Mouse (Mus musculus): ENCODE results near the gene Spen. TPM values are rescaled to one million over a fixed set of nuclear protein-coding genes. Genes with fewer than 3 reads are reported as not detected.
A peak's percentile ranks its signal among the peaks of the same experiment; 100 is the strongest.

Spen gene
- polyA plus RNA-seq (2015; fragmentation: Nextera tagmentation; extraction: Ambion mirVana), result 13.8 and 19.5 TPM in 2 replicates

GRCm38 (mm10) chr4:141538408-141539212 is at the start of gene Spen:
Gene Spen, minus strand, starts transcription at chr4:141538597.
- peak within 1 kb of the TSS; percentile 80 for H3K4me2 ChIP-seq
- H3K36me3 ChIP-seq, result no peaks in the 10 kb centered on the region
- ATAC-seq (ENCODE audit: low read depth), result peak; percentile 72
- H3K4me1 ChIP-seq (replicated peaks), result peaks cover 42% of the 10 kb centered on the region
- H3K9ac ChIP-seq, result peak within 1 kb of the TSS; percentile 99
- H3K27me3 ChIP-seq, result no peaks in the 10 kb centered on the region
- WGBS, result under 1% methylated on average over 57 of the region's 88 CpGs
- peak within 1 kb of the TSS; percentile 98 for H3K27ac ChIP-seq (replicated peaks)
- no peaks in the 10 kb centered on the region for H3K9me3 ChIP-seq
- H3K4me3 ChIP-seq, result peak within 1 kb of the TSS; percentile 97

GRCm38 (mm10) chr4:141583919-141584318 is 45.5 kb upstream of the Spen start:
- no peak overlapping the region for H3K27ac ChIP-seq (replicated peaks)
- peaks cover 24% of the 10 kb centered on the region; the same call in 1 of the 2 replicates for H3K36me3 ChIP-seq
- no peaks in the 10 kb centered on the region for H3K4me1 ChIP-seq (replicated peaks)
- ATAC-seq (ENCODE audit: low read depth), result no peak
- no peak overlapping the region for H3K4me2 ChIP-seq
- WGBS, result 92% methylated on average over 8 of the region's 8 CpGs
- no peak overlapping the region for H3K9ac ChIP-seq
- H3K4me3 ChIP-seq, result no peak overlapping the region
- no peaks in the 10 kb centered on the region for H3K27me3 ChIP-seq
- H3K9me3 ChIP-seq, result no peaks in the 10 kb centered on the region

- 77% methylated on average over 13 of the region's 13 CpGs for WGBS
- H3K4me3 ChIP-seq, result no peak overlapping the region
- H3K27me3 ChIP-seq, result no peaks in the 10 kb centered on the region
- H3K4me1 ChIP-seq (replicated peaks), result no peaks in the 10 kb centered on the region
- H3K27ac ChIP-seq (replicated peaks), result no peak overlapping the region
- no peak overlapping the region for H3K9ac ChIP-seq
- H3K9me3 ChIP-seq, result 0 out of 2 replicates have a peak, but pooled peaks cover 3% of the 10 kb centered on the region
- ATAC-seq (ENCODE audit: low read depth), result no peak
- peaks cover 29% of the 10 kb centered on the region for H3K36me3 ChIP-seq
- no peak overlapping the region for H3K4me2 ChIP-seq
These were observed 42.7 kb upstream of the Spen start for GRCm38 (mm10) chr4:141581051-141581450.

- Histone ChIP-seq H3K9me3 (0 out of 2 replicates have a peak, but pooled peaks cover 3% of the 10 kb centered on the region), H3K4me1 (replicated peaks) (no peaks in the 10 kb centered on the region; the same call in 1 of the 2 replicates), H3K27me3 (no peaks in the 10 kb centered on the region), H3K9ac (no peak overlapping the region), H3K27ac (replicated peaks) (no peak overlapping the region), H3K4me3 (no peak overlapping the region), H3K4me2 (no peak overlapping the region), H3K36me3 (peaks cover 29% of the 10 kb centered on the region)
- ATAC-seq (ENCODE audit: low read depth), result no peak
- 84% methylated on average over 3 of the region's 3 CpGs for WGBS
These were observed 40.4 kb upstream of the Spen start for GRCm38 (mm10) chr4:141578833-141579232.

- Histone ChIP-seq H3K27ac (replicated peaks) (no peak overlapping the region), H3K36me3 (peaks cover 24% of the 10 kb centered on the region), H3K27me3 (no peaks in the 10 kb centered on the region), H3K4me3 (no peak overlapping the region), H3K9me3 (0 out of 2 replicates have a peak, but pooled peaks cover 3% of the 10 kb centered on the region), H3K9ac (no peak overlapping the region), H3K4me1 (replicated peaks) (no peaks in the 10 kb centered on the region; the same call in 1 of the 2 replicates), H3K4me2 (no peak overlapping the region)
- no peak for ATAC-seq (ENCODE audit: low read depth)
- 92% methylated on average over 7 of the region's 7 CpGs for WGBS
These were observed 38.5 kb upstream of the Spen start for GRCm38 (mm10) chr4:141576877-141577276.

GRCm38 (mm10) chr4:141576404-141576803 is 38.0 kb upstream of the Spen start:
- Histone ChIP-seq H3K27ac (replicated peaks) (no peak overlapping the region), H3K4me1 (replicated peaks) (no peaks in the 10 kb centered on the region; the same call in 1 of the 2 replicates), H3K4me2 (no peak overlapping the region), H3K27me3 (no peaks in the 10 kb centered on the region), H3K9ac (no peak overlapping the region), H3K9me3 (0 out of 2 replicates have a peak, but pooled peaks cover 3% of the 10 kb centered on the region), H3K4me3 (no peak overlapping the region), H3K36me3 (peaks cover 24% of the 10 kb centered on the region)
- no peak for ATAC-seq (ENCODE audit: low read depth)
- 84% methylated on average over 11 of the region's 11 CpGs for WGBS

GRCm38 (mm10) chr4:141574789-141575702 is 36.6 kb upstream of the Spen start:
- Histone ChIP-seq H3K4me2 (0 out of 2 replicates have a peak overlapping the region, but pooled peaks have one; percentile 5), H3K9me3 (0 out of 2 replicates have a peak, but pooled peaks cover 3% of the 10 kb centered on the region)

GRCm38 (mm10) chr4:141573359-141573966 is 35.1 kb upstream of the Spen start:
- Histone ChIP-seq H3K4me2 (no peak overlapping the region), H3K9me3 (0 out of 2 replicates have a peak, but pooled peaks cover 3% of the 10 kb centered on the region), H3K4me3 (no peak overlapping the region), H3K27ac (replicated peaks) (no peak overlapping the region), H3K9ac (no peak overlapping the region), H3K36me3 (peaks cover 8% of the 10 kb centered on the region), H3K27me3 (no peaks in the 10 kb centered on the region), H3K4me1 (replicated peaks) (no peaks in the 10 kb centered on the region; the same call in 1 of the 2 replicates)
- ATAC-seq (ENCODE audit: low read depth), result no peak
- WGBS, result 76% methylated on average over 6 of the region's 6 CpGs

More at GRCm38 (mm10) chr4:141574789-141575702, 36.6 kb upstream of the Spen start:
- no peak overlapping the region for H3K4me3 ChIP-seq
- H3K27me3 ChIP-seq, result no peaks in the 10 kb centered on the region
- H3K9ac ChIP-seq, result no peak overlapping the region
- H3K4me1 ChIP-seq (replicated peaks), result no peaks in the 10 kb centered on the region; the same call in 1 of the 2 replicates
- WGBS, result 45% methylated on average over 27 of the region's 27 CpGs
- peak; percentile 67 for ATAC-seq (ENCODE audit: low read depth)
- H3K36me3 ChIP-seq, result peaks cover 14% of the 10 kb centered on the region
- H3K27ac ChIP-seq (replicated peaks), result no peak overlapping the region

GRCm38 (mm10) chr4:141572668-141573358 is 34.4 kb upstream of the Spen start:
- H3K27me3 ChIP-seq, result no peaks in the 10 kb centered on the region
- 0 out of 2 replicates have a peak, but pooled peaks cover 3% of the 10 kb centered on the region for H3K9me3 ChIP-seq
- H3K9ac ChIP-seq, result no peak overlapping the region
- H3K4me1 ChIP-seq (replicated peaks), result no peaks in the 10 kb centered on the region; the same call in 1 of the 2 replicates
- H3K4me2 ChIP-seq, result no peak overlapping the region
- H3K27ac ChIP-seq (replicated peaks), result no peak overlapping the region
- 83% methylated on average over 7 of the region's 7 CpGs for WGBS
- ATAC-seq (ENCODE audit: low read depth), result no peak
- no peak overlapping the region for H3K4me3 ChIP-seq
- peaks cover 8% of the 10 kb centered on the region for H3K36me3 ChIP-seq

- no peak for ATAC-seq (ENCODE audit: low read depth)
- no peak overlapping the region for H3K27ac ChIP-seq (replicated peaks)
- 67% methylated on average over 10 of the region's 10 CpGs for WGBS
These were observed 33.5 kb upstream of the Spen start for GRCm38 (mm10) chr4:141571934-141572333.

GRCm38 (mm10) chr4:141571337-141571739 is 32.9 kb upstream of the Spen start:
- no peak overlapping the region for H3K4me3 ChIP-seq
- no peak overlapping the region for H3K4me2 ChIP-seq
- H3K9ac ChIP-seq, result no peak overlapping the region
- WGBS, result 64% methylated on average over 6 of the region's 6 CpGs
- no peak overlapping the region for H3K27ac ChIP-seq (replicated peaks)
- ATAC-seq (ENCODE audit: low read depth), result no peak
- no peaks in the 10 kb centered on the region for H3K36me3 ChIP-seq
- H3K4me1 ChIP-seq (replicated peaks), result no peaks in the 10 kb centered on the region; the same call in 1 of the 2 replicates
- H3K9me3 ChIP-seq, result no peaks in the 10 kb centered on the region
- no peaks in the 10 kb centered on the region for H3K27me3 ChIP-seq

More at GRCm38 (mm10) chr4:141571934-141572333, 33.5 kb upstream of the Spen start:
- H3K9me3 ChIP-seq, result 0 out of 2 replicates have a peak, but pooled peaks cover 2% of the 10 kb centered on the region
- H3K4me3 ChIP-seq, result no peak overlapping the region
- no peaks in the 10 kb centered on the region for H3K27me3 ChIP-seq
- no peaks in the 10 kb centered on the region; the same call in 1 of the 2 replicates for H3K4me1 ChIP-seq (replicated peaks)
- no peak overlapping the region for H3K9ac ChIP-seq
- H3K4me2 ChIP-seq, result no peak overlapping the region
- H3K36me3 ChIP-seq, result 0 out of 2 replicates have a peak, but pooled peaks cover 2% of the 10 kb centered on the region

All from neural tube, embryonic 13.5 days (tissue).